Mouse (Mus musculus) spleen, adult 2 months (tissue): ENCODE measurements around the gene Zfp579. TPM values are rescaled to one million over a fixed set of nuclear protein-coding genes. Genes with fewer than 3 reads are reported as not detected.

Experiments
- DNase-seq, 2 experiments: peaks; one replicate each; pipeline versions ENCODE4 v3.0.0 to v3.0.0-alpha.2; 2012 to 2021; ENCODE audit warnings: low spot score in 2 of 2, low read depth in 1 of 2
- H3K27ac ChIP-seq: fragments of 200-500 bp; 2 replicates; pipeline ENCODE4 v1.5.1; 2012; ENCODE audit warnings: low read length, inconsistent platforms; ENCODE audit not compliant: insufficient read depth
- H3K27me3 ChIP-seq: fragments of 200-500 bp; 2 replicates; pipeline ENCODE4 v1.6.1; 2012; ENCODE audit warnings: mild to moderate bottlenecking, moderate library complexity, low read length, inconsistent platforms; ENCODE audit not compliant: control insufficient read depth, insufficient read depth
- H3K36me3 ChIP-seq: fragments of 200-500 bp; 2 replicates; pipeline ENCODE4 v1.6.1; 2012; ENCODE audit warnings: mild to moderate bottlenecking, low read length, inconsistent platforms; ENCODE audit not compliant: control insufficient read depth, insufficient read depth
- H3K4me1 ChIP-seq: fragments of 200-500 bp; 2 replicates; pipeline ENCODE4 v1.6.1; 2011; ENCODE audit warnings: inconsistent platforms; ENCODE audit not compliant: control insufficient read depth, insufficient read depth, insufficient read length
- H3K4me3 ChIP-seq: fragments of 200-500 bp; 2 replicates; pipeline ENCODE4 v1.5.1; 2011; ENCODE audit warnings: mild to moderate bottlenecking, inconsistent platforms; ENCODE audit not compliant: insufficient read depth, insufficient read length; ENCODE audit errors: extremely low read depth
- CTCF ChIP-seq: fragments of 200-500 bp; IDR thresholded peaks from 2 replicates; pipeline ENCODE4 v1.5.1; 2011; ENCODE audit warnings: mild to moderate bottlenecking, inconsistent platforms; ENCODE audit not compliant: insufficient read depth, insufficient read length, insufficient replicate concordance; ENCODE audit errors: extremely low read depth
- POLR2A ChIP-seq: fragments of 200-500 bp; IDR thresholded peaks from 2 replicates; pipeline ENCODE4 v1.6.1; 2011; ENCODE audit warnings: low read depth, low read length, inconsistent platforms
- WGBS: fragments of 180-500 bp; shearing (Covaris S2); methylation state at CpG from one replicate; pipeline ENCODE4 v1.1.7; 2018; 5-methylcytosine and 5-hydroxymethylcytosine counted together
- polyA plus RNA-seq: library from polyadenylated mRNA; depleted of rRNA; stranded (reverse); fragments of >200 nt; gene quantifications from 2 replicates; pipeline ENCODE4 v1.2.3, GENCODE M21; 2012; rRNA removed

Zfp579 gene
- polyA plus RNA-seq, 1 experiment: 30.2 TPM

DNA sequence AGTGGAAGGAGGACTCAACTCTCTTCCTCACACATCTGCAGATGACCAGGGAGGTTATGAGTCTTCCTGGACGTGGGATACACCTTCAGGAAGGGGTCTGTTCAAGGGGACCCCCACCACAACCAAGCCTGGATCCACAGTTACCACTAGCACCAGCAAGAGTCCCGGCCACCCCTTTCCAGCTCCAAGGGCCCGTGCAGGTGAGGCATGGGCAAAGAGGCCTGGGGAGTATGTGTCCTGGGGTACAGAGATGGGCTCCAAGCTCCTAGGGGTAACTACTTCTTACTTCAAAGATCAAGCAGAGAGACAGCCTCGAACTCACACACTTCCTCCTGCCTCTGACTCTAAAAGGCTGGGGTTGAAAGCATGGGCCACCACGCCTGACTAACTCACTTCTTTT lies 53.3 kb downstream of the Zfp579 start:
- Histone ChIP-seq H3K27ac (no peak overlapping the region), H3K4me1 (peaks cover 5% of the 10 kb centered on the region; the same call in 1 of the 2 replicates), H3K27me3 (no peaks in the 10 kb centered on the region), H3K4me3 (no peak overlapping the region), H3K36me3 (no peaks in the 10 kb centered on the region)
- no peak for TF ChIP-seq POLR2A
- no peak for TF ChIP-seq CTCF
- WGBS: 48% methylated on average over 5 of the region's 5 CpGs
- no peak for DNase-seq

DNA sequence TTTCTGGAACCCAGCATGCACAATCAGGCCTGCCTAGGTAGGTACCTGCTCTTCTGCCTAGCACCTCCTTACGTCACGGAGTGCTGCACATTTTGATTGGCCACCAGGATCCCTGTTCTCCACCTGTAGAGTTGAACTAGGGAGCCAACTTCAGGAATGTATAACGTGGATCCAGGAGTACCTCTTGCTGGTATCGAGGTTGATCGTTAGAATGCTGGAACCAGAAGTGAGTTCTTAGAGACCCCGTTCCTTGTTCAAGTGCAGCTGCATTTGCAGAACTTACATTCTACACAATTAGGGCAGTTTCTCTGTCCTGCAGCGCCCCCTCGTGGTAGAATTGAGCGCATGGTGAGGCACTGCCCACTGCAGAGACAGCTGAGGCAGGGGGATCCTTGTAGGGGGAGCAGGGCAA lies 55.9 kb downstream of the Zfp579 start:
- Histone ChIP-seq H3K27me3 (no peaks in the 10 kb centered on the region), H3K36me3 (no peaks in the 10 kb centered on the region), H3K4me3 (no peak overlapping the region), H3K27ac (no peak overlapping the region), H3K4me1 (peaks cover 5% of the 10 kb centered on the region; the same call in 1 of the 2 replicates)
- WGBS: 17% methylated on average over 9 of the region's 9 CpGs
- peak; percentile 67 to 81 for DNase-seq
- no peak for TF ChIP-seq POLR2A
- TF ChIP-seq CTCF: peak; percentile 83; the same call in 1 of the 2 replicates

DNA sequence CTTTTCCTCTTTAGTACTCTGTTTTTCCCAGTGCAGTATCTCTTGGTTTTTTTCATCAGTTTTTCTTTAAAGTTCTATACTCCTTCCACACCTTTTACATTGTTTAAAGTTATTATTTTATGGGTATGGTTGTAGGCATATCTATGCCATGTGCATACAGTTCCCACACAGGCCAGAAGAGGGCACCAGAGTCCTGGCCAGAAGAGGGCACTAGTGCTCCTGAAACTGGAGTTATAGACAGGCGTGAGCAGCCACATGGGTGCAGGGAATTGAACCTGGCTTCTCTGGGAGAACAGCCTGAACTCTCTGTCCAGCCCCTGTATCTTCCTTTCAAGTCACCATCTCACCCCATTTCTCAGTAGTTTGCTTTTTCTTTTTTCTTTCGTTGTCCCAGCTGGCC lies 57.5 kb downstream of the Zfp579 start:
- DNase-seq: peak in 1 of 2 experiments; percentile 77
- peaks cover 1% of the 10 kb centered on the region; the same call in 1 of the 2 replicates for H3K4me1 ChIP-seq
- H3K27ac ChIP-seq: no peak overlapping the region
- no peak overlapping the region for H3K4me3 ChIP-seq
- 32% methylated on average over 2 of the region's 2 CpGs for WGBS
- TF ChIP-seq CTCF (peak; percentile 74; the same call in 1 of the 2 replicates), POLR2A (no peak)
- no peaks in the 10 kb centered on the region for H3K27me3 ChIP-seq
- no peaks in the 10 kb centered on the region for H3K36me3 ChIP-seq

DNA sequence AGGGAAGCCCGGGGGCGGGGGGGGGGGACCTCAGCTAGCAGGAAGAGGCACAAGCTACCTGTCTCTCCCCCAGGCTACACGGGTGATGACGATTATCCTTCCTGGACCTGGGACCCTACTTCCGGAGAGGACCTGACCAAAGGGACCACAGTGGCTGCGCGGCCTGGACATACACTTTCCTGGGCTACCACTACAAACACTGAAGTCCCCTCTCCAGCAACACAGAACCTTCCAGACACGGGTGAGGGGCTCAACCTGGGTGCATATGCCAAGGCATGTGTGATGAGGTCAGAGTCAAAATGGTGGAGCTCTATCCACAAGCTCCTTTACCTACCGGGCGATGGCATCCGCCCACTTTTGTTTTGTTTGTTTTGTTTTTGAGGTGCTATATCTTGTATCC lies 58.6 kb downstream of the Zfp579 start:
- Histone ChIP-seq H3K4me1 (no peaks in the 10 kb centered on the region), H3K27me3 (no peaks in the 10 kb centered on the region), H3K27ac (no peak overlapping the region), H3K4me3 (no peak overlapping the region), H3K36me3 (no peaks in the 10 kb centered on the region)
- WGBS: 65% methylated on average over 11 of the region's 11 CpGs
- DNase-seq: no peak
- TF ChIP-seq POLR2A (no peak), CTCF (no peak)

DNA sequence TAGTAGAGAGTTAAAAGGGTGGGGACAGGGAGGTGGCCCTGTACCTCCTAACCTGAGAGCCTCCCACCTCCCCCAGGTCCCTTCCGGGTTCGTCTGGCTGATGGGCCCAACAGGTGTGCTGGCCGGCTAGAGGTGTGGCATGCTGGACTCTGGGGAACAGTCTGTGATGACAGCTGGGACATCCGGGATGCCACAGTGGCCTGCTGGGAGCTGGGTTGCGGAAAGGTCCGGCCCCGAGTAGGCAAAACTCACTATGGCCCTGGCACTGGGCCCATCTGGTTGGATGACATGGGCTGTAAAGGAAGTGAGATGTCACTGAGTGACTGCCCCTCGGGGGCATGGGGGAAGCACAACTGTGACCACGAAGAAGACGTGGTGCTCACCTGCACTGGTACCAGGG lies 59.1 kb downstream of the Zfp579 start:
- TF ChIP-seq CTCF (no peak), POLR2A (no peak)
- Histone ChIP-seq H3K36me3 (no peaks in the 10 kb centered on the region), H3K4me1 (no peaks in the 10 kb centered on the region), H3K4me3 (no peak overlapping the region), H3K27me3 (no peaks in the 10 kb centered on the region), H3K27ac (no peak overlapping the region)
- DNase-seq: no peak
- 51% methylated on average over 10 of the region's 10 CpGs for WGBS

DNA sequence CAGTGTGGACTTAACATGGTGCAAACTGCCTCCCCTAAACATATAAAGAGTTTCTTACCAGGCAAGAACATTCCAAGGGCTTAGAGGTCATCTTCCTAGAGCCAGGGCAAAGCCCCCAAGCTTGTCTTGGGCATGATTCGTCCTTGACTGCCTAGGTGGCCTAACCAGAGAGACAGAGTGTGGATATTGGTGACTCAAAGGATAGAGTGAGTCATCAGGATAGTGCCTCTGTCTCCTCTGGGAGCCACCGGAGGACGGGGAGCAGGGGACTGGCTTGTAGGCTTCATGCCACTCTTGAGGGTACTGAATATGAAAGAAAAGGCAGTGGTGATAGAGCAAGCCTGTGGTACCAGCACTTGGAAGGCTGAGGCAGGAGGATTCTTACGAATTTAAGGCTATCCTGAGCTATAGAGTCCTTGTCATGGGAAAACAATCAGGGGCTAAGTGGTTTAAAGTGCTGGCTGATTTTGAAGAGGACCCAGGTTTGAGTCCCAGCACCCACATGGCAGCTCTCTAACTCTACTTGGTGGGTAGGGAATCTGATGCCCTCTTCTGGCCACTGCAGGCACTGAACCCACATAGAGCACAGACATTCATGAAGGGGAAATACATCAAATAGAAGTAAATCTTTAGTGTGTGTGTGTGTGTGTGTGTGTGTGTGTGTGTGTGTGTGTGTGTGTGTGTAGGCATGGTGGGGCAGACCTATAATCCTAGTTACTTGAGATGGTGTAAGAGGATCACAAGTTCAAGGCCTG lies 61.6 kb downstream of the Zfp579 start:
- no peak for DNase-seq
- 79% methylated on average over 4 of the region's 4 CpGs for WGBS
- H3K36me3 ChIP-seq: no peaks in the 10 kb centered on the region
- no peak overlapping the region for H3K27ac ChIP-seq
- no peaks in the 10 kb centered on the region for H3K4me1 ChIP-seq
- H3K4me3 ChIP-seq: no peak overlapping the region
- no peaks in the 10 kb centered on the region for H3K27me3 ChIP-seq
- TF ChIP-seq POLR2A (no peak), CTCF (no peak)

Other genes with a start within 250 kb of the Zfp579 start
- 14.5 and 44.8 TPM in 2 replicates for gene Cox6b2, start 243.1 kb downstream of the Zfp579 start, polyA plus RNA-seq
- not detected in 2 replicates for gene Fam71e2, start 224.9 kb downstream of the Zfp579 start, polyA plus RNA-seq
- 0.09 and 0.23 TPM in 2 replicates for gene Il11, start 213.3 kb downstream of the Zfp579 start, polyA plus RNA-seq
- not detected in 2 replicates for gene Tmem190, start 213.2 kb downstream of the Zfp579 start, polyA plus RNA-seq
- gene Tmem238, start 206.5 kb downstream of the Zfp579 start, polyA plus RNA-seq: 17.5 and 34.9 TPM in 2 replicates
- gene Rpl28, start 203.3 kb downstream of the Zfp579 start, polyA plus RNA-seq: 316 and 418 TPM in 2 replicates
- 167 and 175 TPM in 2 replicates for gene Ube2s, start 183.6 kb downstream of the Zfp579 start, polyA plus RNA-seq
- gene Shisa7, start 151.5 kb downstream of the Zfp579 start, polyA plus RNA-seq: 0.16 and 0.23 TPM in 2 replicates
- 7.2 and 12.1 TPM in 2 replicates for gene Isoc2b, start 125.9 kb downstream of the Zfp579 start, polyA plus RNA-seq
- gene Isoc2a, start 119.0 kb downstream of the Zfp579 start, polyA plus RNA-seq: 14.5 and 15.3 TPM in 2 replicates
- gene Gm36210, start 89.6 kb downstream of the Zfp579 start, polyA plus RNA-seq: 0.08 TPM in 1 of 2 replicates, not detected in the other
- 19.2 and 26.9 TPM in 2 replicates for gene Zfp628, start 80.9 kb downstream of the Zfp579 start, polyA plus RNA-seq
- 2.8 and 3.2 TPM in 2 replicates for gene Nat14, start 74.1 kb downstream of the Zfp579 start, polyA plus RNA-seq
- 1.7 and 1.8 TPM in 2 replicates for gene Ssc5d, start 70.4 kb downstream of the Zfp579 start, polyA plus RNA-seq
- gene Sbk2, start 31.8 kb downstream of the Zfp579 start, polyA plus RNA-seq: 1.9 TPM in 2 replicates
- 0.05 and 0.06 TPM in 2 replicates for gene Sbk3, start 25.0 kb downstream of the Zfp579 start, polyA plus RNA-seq
- 24.2 and 32.0 TPM in 2 replicates for gene Zfp524, start 18.3 kb upstream of the Zfp579 start, polyA plus RNA-seq
- 26.8 and 33.2 TPM in 2 replicates for gene Fiz1, start 18.5 kb upstream of the Zfp579 start, polyA plus RNA-seq
- 0.12 TPM in 1 of 2 replicates, not detected in the other for gene Gm44973, start 19.3 kb upstream of the Zfp579 start, polyA plus RNA-seq
- gene Zfp865, start 24.2 kb upstream of the Zfp579 start, polyA plus RNA-seq: 47.9 and 58.4 TPM in 2 replicates
- 0.43 and 0.54 TPM in 2 replicates for gene Ccdc106, start 24.4 kb upstream of the Zfp579 start, polyA plus RNA-seq
- gene 4632433K11Rik, start 38.0 kb upstream of the Zfp579 start, polyA plus RNA-seq: not detected in 2 replicates
- gene Zfp784, start 42.3 kb upstream of the Zfp579 start, polyA plus RNA-seq: 4.2 and 5.4 TPM in 2 replicates
- 12.7 and 24.9 TPM in 2 replicates for gene Zfp580, start 55.4 kb upstream of the Zfp579 start, polyA plus RNA-seq
- 210 and 216 TPM in 2 replicates for gene U2af2, start 66.0 kb upstream of the Zfp579 start, polyA plus RNA-seq
- 196 and 257 TPM in 2 replicates for gene Epn1, start 84.1 kb upstream of the Zfp579 start, polyA plus RNA-seq
- gene Rfpl4, start 120.8 kb upstream of the Zfp579 start, polyA plus RNA-seq: not detected in 2 replicates
- gene Rasl2-9, start 129.8 kb upstream of the Zfp579 start, polyA plus RNA-seq: 0.21 and 0.43 TPM in 2 replicates
- gene Vmn1r55, start 153.5 kb upstream of the Zfp579 start, polyA plus RNA-seq: not detected in 2 replicates
- not detected in 2 replicates for gene Vmn1r56, start 200.6 kb upstream of the Zfp579 start, polyA plus RNA-seq
- gene Vmn1r57, start 222.3 kb upstream of the Zfp579 start, polyA plus RNA-seq: not detected in 2 replicates